Mouse (Mus musculus): ENCODE measurements around the gene Fto. TPM values are rescaled to one million over a fixed set of nuclear protein-coding genes. Genes with fewer than 3 reads are reported as not detected.

Fto gene
- total RNA-seq, 2 experiments from 2014 or later = 24.6 to 53.8 TPM

- no peak for ATAC-seq (replicated peaks; ENCODE audit: low FRiP score, low TSS enrichment, poor library complexity, severe bottlenecking)
Measured at GRCm38 (mm10) chr8:91486394-91486793, 173.1 kb downstream of the Fto start.

- ATAC-seq (replicated peaks; ENCODE audit: low FRiP score, low TSS enrichment, poor library complexity, severe bottlenecking) = no peak
Measured at GRCm38 (mm10) chr8:91487456-91487855, 174.1 kb downstream of the Fto start.

GRCm38 (mm10) chr8:91488086-91488783 lies 174.9 kb downstream of the Fto start:
- ATAC-seq (replicated peaks; ENCODE audit: low FRiP score, low TSS enrichment, poor library complexity, severe bottlenecking) = peak; percentile 80

- no peak for ATAC-seq (replicated peaks; ENCODE audit: low FRiP score, low TSS enrichment, poor library complexity, severe bottlenecking)
Measured at GRCm38 (mm10) chr8:91488784-91489450, 175.6 kb downstream of the Fto start.

- no peak for ATAC-seq (replicated peaks; ENCODE audit: low FRiP score, low TSS enrichment, poor library complexity, severe bottlenecking)
Measured at GRCm38 (mm10) chr8:91490065-91490464, 176.7 kb downstream of the Fto start.

- ATAC-seq (replicated peaks; ENCODE audit: low FRiP score, low TSS enrichment, poor library complexity, severe bottlenecking) = no peak
Measured at GRCm38 (mm10) chr8:91493373-91493772, 180.0 kb downstream of the Fto start.

GRCm38 (mm10) chr8:91494501-91495259 lies 181.4 kb downstream of the Fto start:
- ATAC-seq (replicated peaks; ENCODE audit: low FRiP score, low TSS enrichment, poor library complexity, severe bottlenecking) = no peak

- ATAC-seq (replicated peaks; ENCODE audit: low FRiP score, low TSS enrichment, poor library complexity, severe bottlenecking) = no peak
Measured at GRCm38 (mm10) chr8:91495260-91495601, 181.9 kb downstream of the Fto start.

GRCm38 (mm10) chr8:91496000-91496399 lies 182.7 kb downstream of the Fto start:
- no peak for ATAC-seq (replicated peaks; ENCODE audit: low FRiP score, low TSS enrichment, poor library complexity, severe bottlenecking)

GRCm38 (mm10) chr8:91496936-91497335 lies 183.6 kb downstream of the Fto start:
- no peak for ATAC-seq (replicated peaks; ENCODE audit: low FRiP score, low TSS enrichment, poor library complexity, severe bottlenecking)

GRCm38 (mm10) chr8:91498611-91499010 lies 185.3 kb downstream of the Fto start:
- peak; percentile 77 for ATAC-seq (replicated peaks; ENCODE audit: low FRiP score, low TSS enrichment, poor library complexity, severe bottlenecking)

GRCm38 (mm10) chr8:91499303-91499702 lies 186.0 kb downstream of the Fto start:
- peak; percentile 53 for ATAC-seq (replicated peaks; ENCODE audit: low FRiP score, low TSS enrichment, poor library complexity, severe bottlenecking)

GRCm38 (mm10) chr8:91501960-91502600 lies 188.8 kb downstream of the Fto start:
- ATAC-seq (replicated peaks; ENCODE audit: low FRiP score, low TSS enrichment, poor library complexity, severe bottlenecking) = no peak

- ATAC-seq (replicated peaks; ENCODE audit: low FRiP score, low TSS enrichment, poor library complexity, severe bottlenecking) = no peak
Measured at GRCm38 (mm10) chr8:91502791-91503190, 189.5 kb downstream of the Fto start.

- no peak for ATAC-seq (replicated peaks; ENCODE audit: low FRiP score, low TSS enrichment, poor library complexity, severe bottlenecking)
Measured at GRCm38 (mm10) chr8:91504360-91504759, 191.0 kb downstream of the Fto start.

- no peak for ATAC-seq (replicated peaks; ENCODE audit: low FRiP score, low TSS enrichment, poor library complexity, severe bottlenecking)
Measured at GRCm38 (mm10) chr8:91504891-91505290, 191.6 kb downstream of the Fto start.

GRCm38 (mm10) chr8:91505411-91505954 lies 192.2 kb downstream of the Fto start:
- no peak for ATAC-seq (replicated peaks; ENCODE audit: low FRiP score, low TSS enrichment, poor library complexity, severe bottlenecking)

GRCm38 (mm10) chr8:91505997-91506672 lies 192.8 kb downstream of the Fto start:
- peak; percentile 29; the same call in 1 of the 2 replicates for ATAC-seq (replicated peaks; ENCODE audit: low FRiP score, low TSS enrichment, poor library complexity, severe bottlenecking)

GRCm38 (mm10) chr8:91506682-91507257 lies 193.4 kb downstream of the Fto start:
- ATAC-seq (replicated peaks; ENCODE audit: low FRiP score, low TSS enrichment, poor library complexity, severe bottlenecking) = no peak

Data from megakaryocyte-erythroid progenitor cell, adult 5-6 weeks (primary cell).